Mouse (Mus musculus): ENCODE measurements around the gene 2310022A10Rik. TPM values are rescaled to one million over a fixed set of nuclear protein-coding genes. Genes with fewer than 3 reads are reported as not detected.
"Not testable (repeated sequence)": the region's sequence is repeated elsewhere in the genome, so short reads cannot be mapped to it uniquely, and the experiment has no call there.

Gene 2310022A10Rik
- polyA plus RNA-seq, 1 experiment from 2014 or later, result 30.9 TPM

DNA sequence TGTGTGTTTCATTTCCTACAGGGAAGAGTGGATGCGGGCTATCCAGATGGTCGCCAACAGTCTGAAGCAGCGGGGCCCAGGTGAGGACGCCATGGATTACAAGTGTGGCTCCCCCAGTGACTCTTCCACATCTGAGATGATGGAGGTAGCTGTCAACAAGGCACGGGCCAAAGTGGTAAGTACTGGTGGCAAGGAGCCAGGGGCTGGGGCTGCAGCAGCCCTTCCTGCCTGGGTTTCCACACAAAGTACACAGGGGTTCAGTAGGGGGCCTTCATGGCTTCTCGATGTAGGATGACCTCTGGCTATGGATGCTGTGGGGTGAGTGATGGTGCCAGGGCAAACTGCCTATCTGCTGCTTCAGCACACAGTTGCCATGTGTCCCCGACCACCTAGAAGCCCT lies 75.8 kb downstream of the 2310022A10Rik start:
- 94% methylated on average over 7 of the region's 7 CpGs for WGBS
- H3K27me3 ChIP-seq; H3K4me3 ChIP-seq; H3K4me1 ChIP-seq (replicated peaks); ATAC-seq (ENCODE audit: low read depth); H3K27ac ChIP-seq (replicated peaks); H3K9me3 ChIP-seq; H3K4me2 ChIP-seq; H3K9ac ChIP-seq: not testable (repeated sequence)
- peaks cover 83% of the 10 kb centered on the region for H3K36me3 ChIP-seq

DNA sequence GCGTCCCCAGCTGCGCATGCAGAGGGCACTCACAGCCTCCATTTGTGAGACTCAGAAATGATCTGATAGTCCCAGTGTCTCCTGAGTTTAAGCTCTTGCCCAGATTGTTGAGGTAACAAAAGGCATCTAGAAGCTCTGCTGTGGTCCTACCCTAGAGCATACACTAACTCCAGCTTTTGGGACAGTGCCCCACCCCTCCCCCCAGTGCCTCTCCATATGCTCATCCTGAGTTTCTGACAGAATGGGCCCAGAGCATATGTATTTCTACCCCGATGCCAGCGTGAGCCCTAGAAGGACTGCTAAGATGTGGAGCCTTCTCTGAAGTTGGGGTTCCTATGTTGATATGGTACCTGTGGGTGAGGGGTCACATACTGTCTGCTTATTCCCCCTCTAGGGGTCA lies 78.4 kb downstream of the 2310022A10Rik start:
- H3K36me3 ChIP-seq, result peaks cover 90% of the 10 kb centered on the region
- ATAC-seq (ENCODE audit: low read depth), result no peak
- no peak overlapping the region for H3K9ac ChIP-seq

More for the DNA sequence above, 78.4 kb downstream of the 2310022A10Rik start:
- no peak overlapping the region for H3K27ac ChIP-seq (replicated peaks)
- H3K4me3 ChIP-seq, result no peak overlapping the region
- no peak overlapping the region for H3K4me2 ChIP-seq
- H3K27me3 ChIP-seq, result no peaks in the 10 kb centered on the region
- H3K4me1 ChIP-seq (replicated peaks), result no peaks in the 10 kb centered on the region
- no peaks in the 10 kb centered on the region for H3K9me3 ChIP-seq
- 92% methylated on average over 4 of the region's 4 CpGs for WGBS

Other genes starting within 250 kb of the 2310022A10Rik start
- gene Ltbp4, start 215.5 kb upstream of the 2310022A10Rik start, polyA plus RNA-seq (2015; fragmentation: Nextera tagmentation; extraction: Ambion mirVana), result 6.9 and 8.0 TPM in 2 replicates
- 50.6 and 59.6 TPM in 2 replicates for gene Shkbp1, start 197.2 kb upstream of the 2310022A10Rik start, polyA plus RNA-seq (2015; fragmentation: Nextera tagmentation; extraction: Ambion mirVana)
- not detected in 2 replicates for gene Gm20479, start 195.8 kb upstream of the 2310022A10Rik start, polyA plus RNA-seq (2015; fragmentation: Nextera tagmentation; extraction: Ambion mirVana)
- gene Sptbn4, start 105.5 kb upstream of the 2310022A10Rik start, polyA plus RNA-seq (2015; fragmentation: Nextera tagmentation; extraction: Ambion mirVana), result 1.7 and 2.8 TPM in 2 replicates
- 21.3 and 23.3 TPM in 2 replicates for gene Blvrb, start 105.3 kb upstream of the 2310022A10Rik start, polyA plus RNA-seq (2015; fragmentation: Nextera tagmentation; extraction: Ambion mirVana)
- gene Sertad3, start 79.5 kb upstream of the 2310022A10Rik start, polyA plus RNA-seq (2015; fragmentation: Nextera tagmentation; extraction: Ambion mirVana), result 16.7 and 16.8 TPM in 2 replicates
- gene Sertad1, start 66.3 kb upstream of the 2310022A10Rik start, polyA plus RNA-seq (2015; fragmentation: Nextera tagmentation; extraction: Ambion mirVana), result 12.3 and 14.1 TPM in 2 replicates
- 1.9 TPM in 2 replicates for gene Prx, start 53.9 kb upstream of the 2310022A10Rik start, polyA plus RNA-seq (2015; fragmentation: Nextera tagmentation; extraction: Ambion mirVana)
- gene Hipk4, start 30.0 kb upstream of the 2310022A10Rik start, polyA plus RNA-seq (2015; fragmentation: Nextera tagmentation; extraction: Ambion mirVana), result 0.39 and 0.71 TPM in 2 replicates
- gene Pld3, start within 50 bp of the 2310022A10Rik start, polyA plus RNA-seq (2015; fragmentation: Nextera tagmentation; extraction: Ambion mirVana), result 123 and 128 TPM in 2 replicates
- gene Akt2, start 38.3 kb downstream of the 2310022A10Rik start, polyA plus RNA-seq (2015; fragmentation: Nextera tagmentation; extraction: Ambion mirVana), result 59.6 and 66.2 TPM in 2 replicates
- gene Ttc9b, start 100.7 kb downstream of the 2310022A10Rik start, polyA plus RNA-seq (2015; fragmentation: Nextera tagmentation; extraction: Ambion mirVana), result 45.8 and 54.8 TPM in 2 replicates
- gene Map3k10, start 121.4 kb downstream of the 2310022A10Rik start, polyA plus RNA-seq (2015; fragmentation: Nextera tagmentation; extraction: Ambion mirVana), result 11.6 and 12.7 TPM in 2 replicates
- 7.6 and 8.9 TPM in 2 replicates for gene Zfp607b, start 136.1 kb downstream of the 2310022A10Rik start, polyA plus RNA-seq (2015; fragmentation: Nextera tagmentation; extraction: Ambion mirVana)
- gene Zfp60, start 178.2 kb downstream of the 2310022A10Rik start, polyA plus RNA-seq (2015; fragmentation: Nextera tagmentation; extraction: Ambion mirVana), result 104 and 121 TPM in 2 replicates

Data from neural tube, embryonic 13.5 days (tissue).